ENCODE assay signal across 17 mouse cellular contexts in the genomic region with DNA sequence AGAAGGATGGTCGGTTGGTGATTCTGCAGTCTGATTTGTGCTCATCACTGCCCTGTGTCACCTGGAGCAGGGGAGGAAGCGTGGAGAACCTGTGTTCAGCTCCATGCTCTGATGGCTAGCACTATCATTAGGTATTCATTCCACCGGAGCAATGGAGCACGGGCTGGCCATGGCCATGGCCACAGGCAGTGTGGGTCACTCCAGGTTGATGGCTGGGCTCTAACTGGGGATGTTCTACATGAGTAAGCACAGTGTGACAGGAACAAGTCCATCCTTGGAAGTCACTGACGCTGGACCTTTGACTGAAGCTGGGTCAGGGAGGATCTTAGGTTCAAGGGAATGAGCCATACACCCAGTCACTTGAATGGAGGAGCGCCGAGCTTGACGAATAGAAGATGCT.
DNase-seq lines count a peak whose midpoint lies in the region; ATAC-seq lines count a peak whose summit lies in the region.
"Had no signal": no experiment of that assay in that cellular context is flagged by ENCODE, and none has a peak within 500 bp of the region (broad histone marks: within the 10 kb centered on the region; RNA-seq: fewer than 3 reads in every experiment).

No protein-coding gene starts in this region.

- peak; percentile 26 for DNase-seq in kidney, adult 18-20 months
- DNase-seq in kidney, postnatal 10 days = peak; percentile 35
- DNase-seq in kidney, postnatal 4 days = peak; percentile 18 to 53
- no peak for DNase-seq in yolk sac, embryonic 10.5 days (ENCODE audit: low spot score)
- DNase-seq in left cerebral cortex, adult 18-20 months (ENCODE audit: low spot score in 2 of 2) = no peak
- DNase-seq: adrenal gland, postnatal 10 days; cerebellum, adult 18-20 months; cerebellum, adult 9-11 months; forebrain, postnatal 0 days; gastrocnemius, postnatal 14 days; heart, postnatal 10 days; heart, postnatal 4 days had no signal

- H3K36me3 ChIP-seq in kidney, embryonic 14.5 days (ENCODE audit: control insufficient read depth, insufficient read depth, low read length) = no peaks in the 10 kb centered on the region
- H3K36me3 ChIP-seq in midbrain, embryonic 15.5 days (replicated peaks) = no peaks in the 10 kb centered on the region
- H3K36me3 ChIP-seq: embryonic facial prominence, embryonic 10.5 days; hindbrain, embryonic 12.5 days had no signal

- H3K27ac ChIP-seq in kidney, embryonic 14.5 days (ENCODE audit: low read depth, low read length) = no peak overlapping the region
- no peak overlapping the region for H3K27ac ChIP-seq in midbrain, embryonic 15.5 days
- H3K27ac ChIP-seq: embryonic facial prominence, embryonic 10.5 days; forebrain, embryonic 13.5 days; hindbrain, embryonic 12.5 days had no signal

- no peak overlapping the region for H3K4me3 ChIP-seq in kidney, embryonic 14.5 days (ENCODE audit: low read length)
- no peak overlapping the region for H3K4me3 ChIP-seq in midbrain, embryonic 15.5 days
- H3K4me3 ChIP-seq: embryonic facial prominence, embryonic 10.5 days; forebrain, embryonic 13.5 days; hindbrain, embryonic 12.5 days had no signal

- peaks cover 17% of the 10 kb centered on the region for H3K4me1 ChIP-seq in kidney, embryonic 14.5 days (ENCODE audit: control insufficient read depth, insufficient read depth, low read length)
- H3K4me1 ChIP-seq in midbrain, embryonic 15.5 days = peaks cover 30% of the 10 kb centered on the region

- no peaks in the 10 kb centered on the region for H3K9me3 ChIP-seq in kidney, embryonic 14.5 days (ENCODE audit: control insufficient read depth, low read length)
- H3K9me3 ChIP-seq in midbrain, embryonic 15.5 days = no peaks in the 10 kb centered on the region
- H3K9me3 ChIP-seq: embryonic facial prominence, embryonic 10.5 days; forebrain, embryonic 13.5 days; hindbrain, embryonic 12.5 days had no signal

- H3K27me3 ChIP-seq in kidney, embryonic 14.5 days (ENCODE audit: control insufficient read depth, insufficient read depth, low read length) = peaks cover 4% of the 10 kb centered on the region; the same call in 1 of the 2 replicates
- H3K27me3 ChIP-seq in midbrain, embryonic 15.5 days (replicated peaks) = 0 out of 2 replicates have a peak, but pooled peaks cover 3% of the 10 kb centered on the region

- ATAC-seq in kidney, embryonic 14.5 days (ENCODE audit: low FRiP score, low TSS enrichment) = peak; percentile 72
- no peak for ATAC-seq in midbrain, embryonic 15.5 days (replicated peaks)
- ATAC-seq: forebrain, embryonic 13.5 days; forebrain, postnatal 0 days had no signal

- H3K9ac ChIP-seq in kidney, embryonic 14.5 days (ENCODE audit: low read depth, low read length) = no peak overlapping the region
- H3K9ac ChIP-seq in midbrain, embryonic 15.5 days = no peak overlapping the region
- H3K9ac ChIP-seq: forebrain, embryonic 13.5 days; forebrain, postnatal 0 days; hindbrain, embryonic 12.5 days had no signal

- no peak overlapping the region for H3K4me2 ChIP-seq in kidney, embryonic 14.5 days (replicated peaks; ENCODE audit: low read depth, low read length)
- no peak overlapping the region for H3K4me2 ChIP-seq in midbrain, embryonic 15.5 days
- H3K4me2 ChIP-seq: forebrain, embryonic 13.5 days; hindbrain, embryonic 12.5 days had no signal

- 58% methylated on average over 8 of the region's 8 CpGs for WGBS in kidney, embryonic 14.5 days
- 63% methylated on average over 8 of the region's 8 CpGs for WGBS in midbrain, embryonic 15.5 days

Comparison
In these comparisons a context has a peak if more than half of its experiments do, and no peak if none do; other contexts are left out.
1. DNase-seq: peak in kidney, adult 18-20 months (single experiment), kidney, postnatal 10 days (single experiment) and kidney, postnatal 4 days (2 of 2); none in yolk sac, embryonic 10.5 days (single experiment) and left cerebral cortex, adult 18-20 months (0 of 2).